Mouse (Mus musculus): ENCODE results near the gene Esrrg. TPM values are rescaled to one million over a fixed set of nuclear protein-coding genes. Genes with fewer than 3 reads are reported as not detected.

Gene Esrrg
- total and polyA plus RNA-seq, 2 experiments from 2014 or later: 17.1 to 39.8 TPM

DNA sequence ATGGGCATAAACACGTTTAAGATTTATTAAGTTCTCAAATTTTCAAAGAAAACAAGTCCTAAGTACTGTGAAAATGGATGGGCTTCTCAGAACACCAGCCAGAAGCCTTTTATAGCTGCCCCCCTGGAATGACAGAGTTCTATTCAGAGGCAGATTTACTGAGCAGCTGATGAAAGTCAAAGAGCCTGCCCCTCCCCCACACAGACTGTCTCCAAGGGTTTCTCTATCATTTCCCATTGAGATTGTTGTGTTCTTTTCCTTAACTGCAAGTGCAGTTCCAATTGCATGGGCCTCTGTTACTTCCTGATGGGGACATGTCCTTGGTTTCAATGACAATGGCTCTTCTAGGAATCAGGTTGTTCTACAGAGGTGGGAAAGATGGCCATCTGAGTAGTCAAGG lies 116.1 kb downstream of the Esrrg start:
- no peak for TF ChIP-seq CTCF (IDR thresholded peaks at IDR 0.05)
- Histone ChIP-seq H3K27ac (ENCODE audit: low read depth, low read length) (no peak overlapping the region), H3K27me3 (ENCODE audit: insufficient read depth, low read length) (no peaks in the 10 kb centered on the region), H3K9me3 (ENCODE audit: low read length) (no peaks in the 10 kb centered on the region), H3K4me3 (ENCODE audit: low read depth, low read length) (no peak overlapping the region), H3K9ac (replicated peaks; ENCODE audit: low read length, poor library complexity, severe bottlenecking) (no peak overlapping the region), H3K4me2 (ENCODE audit: low read depth, low read length, poor library complexity, severe bottlenecking) (no peak overlapping the region), H3K36me3 (ENCODE audit: insufficient read depth, low read length) (no peaks in the 10 kb centered on the region), H3K4me1 (ENCODE audit: insufficient read depth, low read length) (no peaks in the 10 kb centered on the region)
- DNase-seq (ENCODE audit: low spot score) (no peak), ATAC-seq (ENCODE audit: low FRiP score) (no peak)
- WGBS: 25% methylated on average over 1 of the region's 1 CpGs

DNA sequence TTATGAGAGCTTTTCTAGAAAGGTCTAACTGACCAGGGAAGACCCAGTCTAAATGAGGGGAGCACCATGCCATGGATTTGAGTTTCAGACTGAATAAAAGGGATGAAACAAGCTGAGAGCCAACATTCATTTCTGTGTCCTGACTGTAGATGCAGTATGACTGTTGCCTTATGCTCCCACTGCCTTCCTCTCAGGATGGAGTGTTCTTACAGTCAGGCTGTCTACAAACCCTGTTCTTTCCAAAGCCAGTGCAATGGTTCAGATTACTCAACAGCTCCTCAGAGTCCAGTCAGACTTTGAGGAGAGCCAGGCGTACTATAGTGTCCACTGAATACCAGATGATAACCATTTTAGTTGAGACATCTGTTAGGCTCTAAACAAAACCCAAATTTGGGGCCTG lies 116.8 kb downstream of the Esrrg start:
- DNase-seq (ENCODE audit: low spot score) (no peak), ATAC-seq (ENCODE audit: low FRiP score) (no peak)
- WGBS: 95% methylated on average over 1 of the region's 1 CpGs
- Histone ChIP-seq H3K27ac (ENCODE audit: low read depth, low read length) (no peak overlapping the region), H3K9ac (replicated peaks; ENCODE audit: low read length, poor library complexity, severe bottlenecking) (no peak overlapping the region), H3K4me3 (ENCODE audit: low read depth, low read length) (no peak overlapping the region), H3K4me2 (ENCODE audit: low read depth, low read length, poor library complexity, severe bottlenecking) (no peak overlapping the region), H3K36me3 (ENCODE audit: insufficient read depth, low read length) (no peaks in the 10 kb centered on the region), H3K4me1 (ENCODE audit: insufficient read depth, low read length) (no peaks in the 10 kb centered on the region), H3K9me3 (ENCODE audit: low read length) (no peaks in the 10 kb centered on the region), H3K27me3 (ENCODE audit: insufficient read depth, low read length) (no peaks in the 10 kb centered on the region)
- no peak for TF ChIP-seq CTCF (IDR thresholded peaks at IDR 0.05)

DNA sequence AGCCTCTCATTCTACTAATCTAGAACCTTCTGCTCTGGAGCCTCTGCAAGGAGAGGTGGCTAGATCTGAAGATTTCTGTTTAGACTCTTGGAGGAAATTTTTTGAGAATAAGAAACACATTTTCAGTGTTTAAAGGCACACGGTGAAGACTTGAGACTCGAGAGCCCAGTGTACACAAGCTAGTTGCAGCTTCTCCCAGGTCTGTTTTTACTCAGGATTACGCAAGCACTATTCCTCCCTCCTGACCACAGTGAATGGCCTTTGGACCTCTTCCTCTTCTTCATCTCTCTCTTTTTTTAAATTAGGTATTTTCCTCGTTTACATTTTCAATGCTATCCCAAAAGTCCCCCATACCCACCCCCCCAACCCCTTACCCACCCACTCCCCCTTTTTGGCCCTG lies 122.6 kb downstream of the Esrrg start:
- Histone ChIP-seq H3K9ac (replicated peaks; ENCODE audit: low read length, poor library complexity, severe bottlenecking) (no peak overlapping the region), H3K27ac (ENCODE audit: low read depth, low read length) (no peak overlapping the region), H3K36me3 (ENCODE audit: insufficient read depth, low read length) (no peaks in the 10 kb centered on the region), H3K4me3 (ENCODE audit: low read depth, low read length) (no peak overlapping the region), H3K4me2 (ENCODE audit: low read depth, low read length, poor library complexity, severe bottlenecking) (no peak overlapping the region), H3K27me3 (ENCODE audit: insufficient read depth, low read length) (no peaks in the 10 kb centered on the region), H3K9me3 (ENCODE audit: low read length) (no peaks in the 10 kb centered on the region), H3K4me1 (ENCODE audit: insufficient read depth, low read length) (no peaks in the 10 kb centered on the region)
- DNase-seq (ENCODE audit: low spot score): no peak
- TF ChIP-seq CTCF (IDR thresholded peaks at IDR 0.05): no peak
- ATAC-seq (ENCODE audit: low FRiP score): no peak
- WGBS: 78% methylated on average over 4 of the region's 4 CpGs

DNA sequence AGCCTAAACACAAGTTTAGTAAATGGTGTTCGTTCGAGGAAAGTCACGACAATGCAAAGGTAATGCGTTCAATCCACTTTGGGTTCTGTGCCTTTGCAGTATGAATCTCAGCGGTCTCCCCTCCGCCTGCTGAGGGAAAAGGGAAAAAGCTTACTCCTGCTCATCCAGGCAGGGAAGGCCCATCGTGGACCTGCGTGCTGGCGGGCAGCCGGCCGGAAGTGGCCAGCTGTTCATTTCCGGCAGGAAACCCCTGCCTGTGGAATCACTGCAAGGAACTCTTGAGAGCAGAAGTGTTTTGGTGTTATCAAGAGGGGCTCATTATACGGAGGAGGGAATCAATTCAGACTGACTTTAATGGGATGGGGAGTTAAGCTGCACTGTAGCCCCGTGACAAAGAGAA lies 127.9 kb downstream of the Esrrg start:
- no peaks in the 10 kb centered on the region for H3K36me3 ChIP-seq (ENCODE audit: insufficient read depth, low read length)
- 58% methylated on average over 14 of the region's 14 CpGs for WGBS
- H3K9me3 ChIP-seq (ENCODE audit: low read length): no peaks in the 10 kb centered on the region
- no peaks in the 10 kb centered on the region for H3K27me3 ChIP-seq (ENCODE audit: insufficient read depth, low read length)
- no peak overlapping the region for H3K4me3 ChIP-seq (ENCODE audit: low read depth, low read length)
- DNase-seq (ENCODE audit: low spot score) (no peak), ATAC-seq (ENCODE audit: low FRiP score) (no peak)
- no peaks in the 10 kb centered on the region for H3K4me1 ChIP-seq (ENCODE audit: insufficient read depth, low read length)
- H3K27ac ChIP-seq (ENCODE audit: low read depth, low read length): no peak overlapping the region
- H3K9ac ChIP-seq (replicated peaks; ENCODE audit: low read length, poor library complexity, severe bottlenecking): no peak overlapping the region
- TF ChIP-seq CTCF (IDR thresholded peaks at IDR 0.05): no peak
- H3K4me2 ChIP-seq (ENCODE audit: low read depth, low read length, poor library complexity, severe bottlenecking): no peak overlapping the region

DNA sequence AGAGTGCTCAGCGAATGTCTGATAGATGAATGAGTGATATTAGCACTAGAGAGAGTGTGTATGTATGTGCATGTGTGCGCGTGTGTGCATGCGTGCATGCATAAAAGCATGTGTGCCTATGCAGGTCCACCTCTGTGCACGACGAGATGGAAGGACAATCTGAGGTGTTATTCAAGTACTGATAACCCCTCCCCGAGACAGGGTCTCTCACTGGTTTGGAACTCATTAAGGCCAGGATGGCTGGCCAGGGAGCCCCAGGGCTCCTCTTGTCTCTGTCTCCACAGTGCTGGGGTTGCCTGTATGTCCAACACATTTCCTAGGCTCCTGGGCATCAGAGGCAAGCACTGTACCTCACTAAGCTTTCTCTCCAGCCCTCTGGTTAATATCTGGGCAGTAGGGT lies 128.7 kb downstream of the Esrrg start:
- Histone ChIP-seq H3K36me3 (ENCODE audit: insufficient read depth, low read length) (no peaks in the 10 kb centered on the region), H3K9me3 (ENCODE audit: low read length) (no peaks in the 10 kb centered on the region), H3K9ac (replicated peaks; ENCODE audit: low read length, poor library complexity, severe bottlenecking) (no peak overlapping the region), H3K4me3 (ENCODE audit: low read depth, low read length) (no peak overlapping the region), H3K27me3 (ENCODE audit: insufficient read depth, low read length) (no peaks in the 10 kb centered on the region), H3K4me1 (ENCODE audit: insufficient read depth, low read length) (no peaks in the 10 kb centered on the region), H3K27ac (ENCODE audit: low read depth, low read length) (no peak overlapping the region), H3K4me2 (ENCODE audit: low read depth, low read length, poor library complexity, severe bottlenecking) (no peak overlapping the region)
- DNase-seq (ENCODE audit: low spot score): no peak
- no peak for TF ChIP-seq CTCF (IDR thresholded peaks at IDR 0.05)
- no peak for ATAC-seq (ENCODE audit: low FRiP score)
- WGBS: 84% methylated on average over 7 of the region's 7 CpGs

DNA sequence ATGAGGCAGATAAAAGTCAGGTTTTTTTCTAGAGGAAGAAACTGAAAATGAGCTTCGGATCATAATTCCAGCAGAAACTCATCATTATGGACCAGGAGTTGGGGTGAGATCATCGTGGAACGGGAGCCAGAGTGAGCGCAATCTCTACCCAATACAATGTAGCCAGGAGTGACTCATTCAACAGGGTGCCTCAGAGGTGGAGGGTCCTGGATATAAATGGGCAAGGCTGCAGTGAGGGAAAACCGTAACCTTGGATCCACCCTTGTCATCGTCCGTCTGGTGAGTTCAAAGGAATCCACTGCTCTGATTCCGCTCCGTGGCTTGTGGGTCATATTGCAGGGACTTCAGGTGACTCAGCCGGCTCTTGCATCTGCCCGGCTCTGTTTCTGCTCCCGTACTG lies 131.9 kb downstream of the Esrrg start:
- Histone ChIP-seq H3K4me3 (ENCODE audit: low read depth, low read length) (no peak overlapping the region), H3K9ac (replicated peaks; ENCODE audit: low read length, poor library complexity, severe bottlenecking) (no peak overlapping the region), H3K4me2 (ENCODE audit: low read depth, low read length, poor library complexity, severe bottlenecking) (no peak overlapping the region), H3K36me3 (ENCODE audit: insufficient read depth, low read length) (no peaks in the 10 kb centered on the region), H3K4me1 (ENCODE audit: insufficient read depth, low read length) (no peaks in the 10 kb centered on the region), H3K9me3 (ENCODE audit: low read length) (no peaks in the 10 kb centered on the region), H3K27ac (ENCODE audit: low read depth, low read length) (no peak overlapping the region), H3K27me3 (ENCODE audit: insufficient read depth, low read length) (no peaks in the 10 kb centered on the region)
- WGBS: 88% methylated on average over 12 of the region's 12 CpGs
- no peak for TF ChIP-seq CTCF (IDR thresholded peaks at IDR 0.05)
- ATAC-seq (ENCODE audit: low FRiP score) (no peak), DNase-seq (ENCODE audit: low spot score) (no peak)

DNA sequence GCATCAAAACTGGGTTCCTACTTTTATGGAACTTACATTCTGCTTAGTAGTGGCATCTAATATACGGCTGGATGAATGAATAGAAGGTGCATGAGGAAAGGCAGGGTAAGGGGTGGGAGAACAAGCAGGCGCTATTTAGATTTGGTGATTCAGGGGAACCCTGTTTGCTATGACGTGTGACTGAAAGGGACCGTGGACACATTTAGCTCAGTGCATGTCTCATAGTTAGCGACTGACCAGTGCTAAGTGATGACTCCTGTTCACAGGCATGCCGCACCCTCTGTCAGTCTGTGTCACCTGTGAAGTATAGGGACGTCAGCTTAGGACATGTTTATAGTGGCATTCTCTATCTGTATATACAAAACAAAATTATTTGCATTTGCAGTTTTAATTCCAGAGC lies 132.7 kb downstream of the Esrrg start:
- 92% methylated on average over 7 of the region's 7 CpGs for WGBS

More for the DNA sequence above, 132.7 kb downstream of the Esrrg start:
- TF ChIP-seq CTCF (IDR thresholded peaks at IDR 0.05): no peak
- Histone ChIP-seq H3K27me3 (ENCODE audit: insufficient read depth, low read length) (no peaks in the 10 kb centered on the region), H3K27ac (ENCODE audit: low read depth, low read length) (no peak overlapping the region), H3K9me3 (ENCODE audit: low read length) (no peaks in the 10 kb centered on the region), H3K4me3 (ENCODE audit: low read depth, low read length) (no peak overlapping the region), H3K36me3 (ENCODE audit: insufficient read depth, low read length) (no peaks in the 10 kb centered on the region), H3K9ac (replicated peaks; ENCODE audit: low read length, poor library complexity, severe bottlenecking) (no peak overlapping the region), H3K4me2 (ENCODE audit: low read depth, low read length, poor library complexity, severe bottlenecking) (no peak overlapping the region), H3K4me1 (ENCODE audit: insufficient read depth, low read length) (no peaks in the 10 kb centered on the region)
- DNase-seq (ENCODE audit: low spot score) (no peak), ATAC-seq (ENCODE audit: low FRiP score) (no peak)

Measured in midbrain, postnatal 0 days (tissue).